Mouse (Mus musculus) midbrain, postnatal 0 days (tissue): ENCODE data around the gene Ift122. TPM values are rescaled to one million over a fixed set of nuclear protein-coding genes. Genes with fewer than 3 reads are reported as not detected.

Experiments
- ATAC-seq: fragments of 200-750 bp; cut with Nextera tagmentation; 2 replicates; pipeline ENCODE4 v1.8.0; 2017; ENCODE audit warnings: moderate number of reproducible peaks, mild to moderate bottlenecking, moderate TSS enrichment, moderate library complexity; ENCODE audit not compliant: low FRiP score
- DNase-seq: peaks from one replicate; pipeline ENCODE4 v3.0.0-alpha.2; 2015; ENCODE audit warnings: low spot score
- H3K27ac ChIP-seq: fragments of 300-500 bp; sonication (generic); 2 replicates; pipeline ENCODE4 v1.5.1; 2014; ENCODE audit warnings: low read depth, mild to moderate bottlenecking, low read length, mixed read lengths
- H3K27me3 ChIP-seq: fragments of 300-500 bp; sonication (generic); 2 replicates; pipeline ENCODE4 v1.6.1; 2014; ENCODE audit warnings: low read length, control low read depth, mixed read lengths; ENCODE audit not compliant: insufficient read depth
- H3K36me3 ChIP-seq: fragments of 300-500 bp; sonication (generic); 2 replicates; pipeline ENCODE4 v1.6.1; 2014; ENCODE audit warnings: low read length, control low read depth, mixed read lengths; ENCODE audit not compliant: insufficient read depth
- H3K4me1 ChIP-seq: fragments of 300-500 bp; sonication (generic); 2 replicates; pipeline ENCODE4 v1.6.1; 2014; ENCODE audit warnings: mild to moderate bottlenecking, control low read depth, antibody characterized with exemption, low read length, mixed read lengths; ENCODE audit not compliant: insufficient read depth
- H3K4me2 ChIP-seq: fragments of 300-500 bp; sonication (generic); 2 replicates; pipeline ENCODE4 v1.6.1; 2014; ENCODE audit warnings: low read depth, mild to moderate bottlenecking, low read length, mixed read lengths; ENCODE audit not compliant: poor library complexity, severe bottlenecking
- H3K4me3 ChIP-seq: fragments of 300-500 bp; sonication (generic); 2 replicates; pipeline ENCODE4 v1.5.1; 2014; ENCODE audit warnings: low read depth, mild to moderate bottlenecking, low read length, moderate library complexity
- H3K9ac ChIP-seq: fragments of 300-500 bp; sonication (generic); replicated peaks from 2 replicates; pipeline ENCODE4 v1.6.1; 2014; ENCODE audit warnings: mild to moderate bottlenecking, low read length, moderate library complexity, mixed read lengths; ENCODE audit not compliant: poor library complexity, severe bottlenecking
- H3K9me3 ChIP-seq: fragments of 300-500 bp; sonication (generic); 2 replicates; pipeline ENCODE4 v1.6.1; 2016; ENCODE audit warnings: low read length, control low read depth
- CTCF ChIP-seq: IDR thresholded peaks from 2 replicates; pipeline ENCODE4 v1.5.1; 2016; ENCODE audit warnings: antibody characterized with exemption, mild to moderate bottlenecking
- WGBS: fragments of 180-500 bp; shearing (Covaris S2); extraction: QIAGEN DNeasy Blood & Tissue Kit; methylation state at CpG from one replicate; pipeline ENCODE4 v1.1.7; 2014; 5-methylcytosine and 5-hydroxymethylcytosine counted together
- polyA plus RNA-seq: library from polyadenylated mRNA; unstranded; fragments of >200 nt; fragmentation: Nextera tagmentation; extraction: Ambion mirVana; gene quantifications from 2 replicates; pipeline ENCODE4 v1.2.1, GENCODE M21; 2015
- total RNA-seq: library from RNA; depleted of rRNA; stranded (reverse); fragments of >200 nt; gene quantifications from 2 replicates; pipeline ENCODE4 v1.2.3, GENCODE M21; 2014

Gene Ift122
- total and polyA plus RNA-seq, 2 experiments from 2014 or later = 24.3 to 31.7 TPM

- no peaks in the 10 kb centered on the region for H3K4me1 ChIP-seq
- 46% methylated on average over 6 of the region's 6 CpGs for WGBS
- H3K4me2 ChIP-seq = no peak overlapping the region
- H3K27me3 ChIP-seq = no peaks in the 10 kb centered on the region
- H3K4me3 ChIP-seq = no peak overlapping the region
- H3K9ac ChIP-seq = no peak overlapping the region
- DNase-seq (peak; percentile 66), ATAC-seq (no peak)
- no peak overlapping the region for H3K27ac ChIP-seq
- no peaks in the 10 kb centered on the region for H3K36me3 ChIP-seq
- H3K9me3 ChIP-seq = no peaks in the 10 kb centered on the region
- no peak for TF ChIP-seq CTCF
Measured at GRCm38 (mm10) chr6:115946389-115946788, 93.1 kb downstream of the Ift122 start.

GRCm38 (mm10) chr6:115954506-115955074 lies 101.3 kb downstream of the Ift122 start:
- Histone ChIP-seq H3K4me3 (no peak overlapping the region), H3K4me1 (no peaks in the 10 kb centered on the region; the same call in 1 of the 2 replicates), H3K4me2 (no peak overlapping the region), H3K27me3 (no peaks in the 10 kb centered on the region; the same call in 1 of the 2 replicates), H3K9me3 (no peaks in the 10 kb centered on the region), H3K27ac (no peak overlapping the region), H3K9ac (no peak overlapping the region), H3K36me3 (no peaks in the 10 kb centered on the region)
- 73% methylated on average over 9 of the region's 9 CpGs for WGBS
- no peak for ATAC-seq
- DNase-seq = no peak
- TF ChIP-seq CTCF = no peak

GRCm38 (mm10) chr6:115955169-115955568 lies 101.9 kb downstream of the Ift122 start:
- H3K4me3 ChIP-seq = no peak overlapping the region
- no peaks in the 10 kb centered on the region; the same call in 1 of the 2 replicates for H3K4me1 ChIP-seq
- no peak for TF ChIP-seq CTCF
- H3K9ac ChIP-seq = no peak overlapping the region
- no peaks in the 10 kb centered on the region for H3K36me3 ChIP-seq
- ATAC-seq (no peak), DNase-seq (no peak)
- no peaks in the 10 kb centered on the region; the same call in 1 of the 2 replicates for H3K27me3 ChIP-seq
- no peak overlapping the region for H3K27ac ChIP-seq
- no peaks in the 10 kb centered on the region for H3K9me3 ChIP-seq
- 83% methylated on average over 4 of the region's 4 CpGs for WGBS
- no peak overlapping the region for H3K4me2 ChIP-seq

GRCm38 (mm10) chr6:115955664-115956063 lies 102.4 kb downstream of the Ift122 start:
- no peak overlapping the region for H3K4me2 ChIP-seq
- TF ChIP-seq CTCF = no peak
- no peaks in the 10 kb centered on the region; the same call in 1 of the 2 replicates for H3K4me1 ChIP-seq
- H3K36me3 ChIP-seq = no peaks in the 10 kb centered on the region
- H3K27ac ChIP-seq = no peak overlapping the region
- no peak overlapping the region for H3K9ac ChIP-seq
- DNase-seq (no peak), ATAC-seq (no peak)
- H3K4me3 ChIP-seq = no peak overlapping the region
- H3K9me3 ChIP-seq = no peaks in the 10 kb centered on the region
- 87% methylated on average over 11 of the region's 11 CpGs for WGBS
- no peaks in the 10 kb centered on the region; the same call in 1 of the 2 replicates for H3K27me3 ChIP-seq

GRCm38 (mm10) chr6:115956418-115956921 lies 103.2 kb downstream of the Ift122 start:
- no peaks in the 10 kb centered on the region; the same call in 1 of the 2 replicates for H3K27me3 ChIP-seq
- WGBS = 85% methylated on average over 13 of the region's 13 CpGs
- no peak overlapping the region for H3K27ac ChIP-seq
- TF ChIP-seq CTCF = peak; percentile 38
- H3K4me2 ChIP-seq = no peak overlapping the region
- no peak overlapping the region for H3K4me3 ChIP-seq
- no peaks in the 10 kb centered on the region for H3K9me3 ChIP-seq
- no peaks in the 10 kb centered on the region; the same call in 1 of the 2 replicates for H3K4me1 ChIP-seq
- peak; percentile 68 for DNase-seq
- H3K9ac ChIP-seq = no peak overlapping the region
- H3K36me3 ChIP-seq = no peaks in the 10 kb centered on the region
- ATAC-seq = no peak

- no peak for TF ChIP-seq CTCF
- Histone ChIP-seq H3K9ac (no peak overlapping the region), H3K27ac (no peak overlapping the region), H3K9me3 (no peaks in the 10 kb centered on the region), H3K4me2 (no peak overlapping the region), H3K36me3 (no peaks in the 10 kb centered on the region), H3K4me3 (no peak overlapping the region), H3K27me3 (no peaks in the 10 kb centered on the region; the same call in 1 of the 2 replicates), H3K4me1 (no peaks in the 10 kb centered on the region; the same call in 1 of the 2 replicates)
- peak; percentile 65 for DNase-seq
- 44% methylated on average over 16 of the region's 16 CpGs for WGBS
- peak; percentile 35; the same call in 1 of the 2 replicates for ATAC-seq
Measured at GRCm38 (mm10) chr6:115956922-115957601, 103.8 kb downstream of the Ift122 start.
